Mouse (Mus musculus): ENCODE results near the gene Vcp.
A peak's percentile ranks its signal among the peaks of the same experiment; 100 is the strongest.
"Not testable (repeated sequence)": the region's sequence is repeated elsewhere in the genome, so short reads cannot be mapped to it uniquely, and the experiment has no call there.

Vcp gene

DNA sequence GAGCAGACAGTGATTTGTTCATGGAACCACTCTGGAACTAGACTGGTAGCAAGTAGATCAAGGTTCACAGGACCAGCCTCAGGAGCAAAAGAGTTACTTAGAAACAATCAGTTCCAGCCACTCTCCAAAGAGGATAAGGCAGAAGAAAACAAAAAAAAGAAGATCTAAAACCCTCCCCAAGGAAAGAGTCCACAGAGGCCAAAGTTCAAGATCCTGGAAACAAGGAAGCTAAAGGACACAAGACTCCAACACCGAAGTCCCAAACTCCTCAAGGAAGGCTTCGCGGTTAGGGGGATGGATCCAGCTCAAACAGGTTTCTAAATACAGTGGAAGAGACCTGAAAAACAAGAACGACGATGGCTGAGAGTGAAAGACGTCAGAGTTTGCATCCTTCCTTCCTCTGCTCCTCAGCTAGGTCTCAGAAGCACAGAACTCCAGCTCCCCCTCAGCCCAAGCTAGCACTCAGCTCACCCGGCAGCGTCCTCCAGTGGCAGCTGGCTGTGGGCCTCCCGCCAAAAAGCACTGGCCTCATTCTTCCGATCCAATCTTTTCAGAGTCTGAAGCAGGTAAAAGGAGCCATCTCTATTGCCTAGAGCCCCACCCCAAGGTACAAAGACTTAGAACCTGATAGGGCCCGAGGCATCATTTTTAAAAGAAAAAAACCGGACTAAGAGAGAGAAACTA, 2.6 kb upstream of the Vcp start:
- Histone ChIP-seq H3K9me3 (ENCODE audit: low read length) (no peaks in the 10 kb centered on the region), H3K27me3 (ENCODE audit: insufficient read depth, low read length) (no peaks in the 10 kb centered on the region), H3K36me3 (ENCODE audit: insufficient read depth, low read length) (peaks cover 63% of the 10 kb centered on the region), H3K4me1 (replicated peaks; ENCODE audit: low read depth, low read length) (peaks cover 49% of the 10 kb centered on the region), H3K4me3 (replicated peaks; ENCODE audit: low read length) (no peak overlapping the region)
- TF ChIP-seq NANOG (IDR thresholded peaks at IDR 0.05; ENCODE audit: borderline replicate concordance, low read length) (no peak), CTCF (conservative IDR thresholded peaks at IDR 0.05; ENCODE audit: low read length) (no peak), POU5F1 (IDR thresholded peaks at IDR 0.05; ENCODE audit: borderline replicate concordance, low read length) (no peak)

DNA sequence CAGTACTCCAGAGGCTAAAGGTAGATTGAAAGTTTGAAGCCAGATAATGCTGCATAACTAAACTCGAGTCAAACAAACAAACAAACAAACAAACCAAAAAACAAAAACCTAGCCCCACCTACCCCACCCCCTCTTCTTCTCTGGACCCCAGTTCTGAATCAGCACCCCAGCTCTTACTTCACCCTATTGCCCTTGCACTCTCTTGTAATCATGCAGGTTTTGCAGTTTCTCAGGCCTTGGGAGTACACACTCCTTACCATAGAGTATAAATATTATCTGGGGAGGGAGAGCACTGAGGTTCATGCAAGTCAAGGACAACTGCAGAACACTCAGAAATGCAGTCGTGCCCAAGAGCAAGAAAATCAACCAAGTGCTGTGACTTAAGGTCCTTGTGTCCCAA, 965 bp upstream of the Vcp start:
- Histone ChIP-seq H3K9me3 (ENCODE audit: low read length) (no peaks in the 10 kb centered on the region), H3K4me3 (replicated peaks; ENCODE audit: low read length) (no peak overlapping the region), H3K36me3 (ENCODE audit: insufficient read depth, low read length) (peaks cover 62% of the 10 kb centered on the region), H3K4me1 (replicated peaks; ENCODE audit: low read depth, low read length) (peaks cover 53% of the 10 kb centered on the region), H3K27me3 (ENCODE audit: insufficient read depth, low read length) (no peaks in the 10 kb centered on the region)
- TF ChIP-seq POU5F1 (IDR thresholded peaks at IDR 0.05; ENCODE audit: borderline replicate concordance, low read length) (no peak), NANOG (IDR thresholded peaks at IDR 0.05; ENCODE audit: borderline replicate concordance, low read length) (no peak), CTCF (conservative IDR thresholded peaks at IDR 0.05; ENCODE audit: low read length) (no peak)

DNA sequence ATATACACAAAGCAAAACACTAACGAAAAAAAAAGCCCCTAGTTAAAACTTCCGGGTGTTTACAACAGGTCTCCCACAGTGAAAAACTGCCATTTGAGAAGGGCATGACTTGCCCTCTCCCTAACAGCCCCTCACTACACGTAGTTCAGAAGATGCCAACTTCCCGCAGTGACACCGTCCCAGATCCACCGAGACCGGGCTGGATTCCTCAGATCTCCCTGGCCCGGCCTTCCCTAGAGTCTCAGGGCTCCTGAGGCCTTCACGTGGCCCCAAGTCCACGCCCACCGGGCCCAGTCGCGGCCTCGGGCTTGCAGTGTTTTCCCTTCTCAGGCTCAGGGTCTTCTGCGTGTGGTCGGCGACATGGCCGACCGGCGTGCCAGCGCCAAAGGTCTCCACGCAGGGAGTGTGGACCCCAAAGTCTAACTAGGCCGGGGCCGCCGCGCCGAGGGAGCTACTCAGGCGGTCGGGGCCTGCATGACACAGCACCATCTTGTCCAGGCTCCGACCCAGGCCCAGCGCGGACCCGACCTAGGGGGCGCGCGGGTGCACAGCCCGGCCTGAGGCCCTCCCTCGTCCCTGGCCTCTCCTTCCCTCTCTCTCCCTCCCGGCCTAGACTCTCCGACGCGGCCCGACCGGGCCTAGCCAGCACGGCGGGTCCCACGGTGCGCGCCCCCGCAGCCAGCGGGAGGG, 711 bp downstream of the Vcp start:
- Histone ChIP-seq H3K9me3 (ENCODE audit: low read length) (no peaks in the 10 kb centered on the region), H3K4me1 (replicated peaks; ENCODE audit: low read depth, low read length) (peaks cover 51% of the 10 kb centered on the region), H3K4me3 (replicated peaks; ENCODE audit: low read length) (peak overlapping the region; percentile 97), H3K36me3 (ENCODE audit: insufficient read depth, low read length) (peaks cover 64% of the 10 kb centered on the region), H3K27me3 (ENCODE audit: insufficient read depth, low read length) (no peaks in the 10 kb centered on the region)
- TF ChIP-seq NANOG (IDR thresholded peaks at IDR 0.05; ENCODE audit: borderline replicate concordance, low read length) (no peak), CTCF (conservative IDR thresholded peaks at IDR 0.05; ENCODE audit: low read length) (no peak), POU5F1 (IDR thresholded peaks at IDR 0.05; ENCODE audit: borderline replicate concordance, low read length) (no peak)

DNA sequence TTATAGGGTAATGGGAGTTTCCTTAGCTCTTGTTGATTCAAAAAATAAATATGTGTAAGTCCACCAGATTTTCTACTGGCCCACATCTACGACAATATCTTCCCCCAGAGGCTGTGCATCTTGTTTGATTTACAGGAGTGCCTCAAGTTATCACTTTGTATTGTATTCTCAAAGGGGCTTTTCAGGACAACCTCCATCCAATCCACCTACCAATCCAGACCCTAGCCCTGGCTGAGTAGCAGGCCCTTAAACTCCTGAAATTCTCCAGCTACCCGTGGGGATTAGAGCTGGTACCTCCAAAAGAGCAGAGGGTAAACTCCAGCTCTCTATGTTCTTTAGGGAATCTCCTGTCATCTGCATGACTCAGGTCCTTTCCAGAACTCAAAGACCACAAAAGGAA, 2.3 kb downstream of the Vcp start:
- no peak for TF ChIP-seq POU5F1 (IDR thresholded peaks at IDR 0.05; ENCODE audit: borderline replicate concordance, low read length)
- TF ChIP-seq CTCF (conservative IDR thresholded peaks at IDR 0.05; ENCODE audit: low read length) = no peak
- no peak for TF ChIP-seq NANOG (IDR thresholded peaks at IDR 0.05; ENCODE audit: borderline replicate concordance, low read length)
- Histone ChIP-seq H3K4me1 (replicated peaks; ENCODE audit: low read depth, low read length) (peaks cover 37% of the 10 kb centered on the region), H3K27me3 (ENCODE audit: insufficient read depth, low read length) (no peaks in the 10 kb centered on the region), H3K9me3 (ENCODE audit: low read length) (no peaks in the 10 kb centered on the region), H3K36me3 (ENCODE audit: insufficient read depth, low read length) (peaks cover 66% of the 10 kb centered on the region), H3K4me3 (replicated peaks; ENCODE audit: low read length) (peak overlapping the region; percentile 97)

DNA sequence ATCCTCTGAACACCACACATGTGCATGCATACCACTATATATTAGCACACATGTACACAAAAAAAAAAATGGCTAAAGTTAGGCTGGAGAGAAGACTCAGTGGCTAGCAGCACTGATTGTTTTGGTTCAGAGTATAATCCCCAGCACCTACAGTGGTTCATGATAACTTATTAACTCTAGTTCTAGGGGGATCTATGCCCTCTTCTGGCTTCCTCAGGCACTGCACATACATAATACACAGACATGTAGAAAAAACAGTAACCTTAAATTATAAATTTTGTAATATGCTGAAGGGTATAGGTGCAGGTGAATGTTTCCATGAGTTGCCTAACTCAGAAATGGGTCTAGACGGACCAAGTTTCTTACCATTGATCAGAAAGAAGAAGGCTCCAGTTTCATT, 12.0 kb downstream of the Vcp start:
- Histone ChIP-seq H3K36me3 (ENCODE audit: insufficient read depth, low read length) (peaks cover 100% of the 10 kb centered on the region), H3K4me1 (replicated peaks; ENCODE audit: low read depth, low read length) (peaks cover 28% of the 10 kb centered on the region), H3K9me3 (ENCODE audit: low read length) (no peaks in the 10 kb centered on the region), H3K27me3 (ENCODE audit: insufficient read depth, low read length) (no peaks in the 10 kb centered on the region), H3K4me3 (replicated peaks; ENCODE audit: low read length) (no peak overlapping the region)
- TF ChIP-seq CTCF (conservative IDR thresholded peaks at IDR 0.05; ENCODE audit: low read length) (peak; percentile 12; the same call in 1 of the 2 replicates), NANOG (IDR thresholded peaks at IDR 0.05; ENCODE audit: borderline replicate concordance, low read length) (no peak), POU5F1 (IDR thresholded peaks at IDR 0.05; ENCODE audit: borderline replicate concordance, low read length) (no peak)

DNA sequence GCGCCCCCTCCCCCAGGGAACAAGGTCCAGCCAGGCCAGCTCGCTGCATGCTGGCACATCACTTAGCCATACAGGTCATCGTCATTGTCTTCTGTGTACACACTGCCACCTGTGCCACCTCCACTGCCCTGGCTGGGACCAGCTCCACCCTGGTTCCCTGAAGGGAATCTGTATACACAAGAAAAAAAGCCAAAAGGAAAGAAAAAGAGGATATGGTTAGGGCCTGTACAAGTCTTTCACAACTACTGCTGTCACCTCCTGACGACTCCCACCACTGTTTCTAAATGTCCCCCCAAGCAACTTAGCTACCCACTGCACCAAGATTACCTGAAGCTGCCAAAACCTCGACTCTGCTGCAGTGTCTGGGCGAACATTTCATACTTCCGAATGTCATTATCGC, 19.8 kb downstream of the Vcp start:
- not testable (repeated sequence) for H3K4me3 ChIP-seq (replicated peaks; ENCODE audit: low read length); H3K4me1 ChIP-seq (replicated peaks; ENCODE audit: low read depth, low read length); H3K9me3 ChIP-seq (ENCODE audit: low read length); H3K27me3 ChIP-seq (ENCODE audit: insufficient read depth, low read length)
- peaks cover 74% of the 10 kb centered on the region for H3K36me3 ChIP-seq (ENCODE audit: insufficient read depth, low read length)

DNA sequence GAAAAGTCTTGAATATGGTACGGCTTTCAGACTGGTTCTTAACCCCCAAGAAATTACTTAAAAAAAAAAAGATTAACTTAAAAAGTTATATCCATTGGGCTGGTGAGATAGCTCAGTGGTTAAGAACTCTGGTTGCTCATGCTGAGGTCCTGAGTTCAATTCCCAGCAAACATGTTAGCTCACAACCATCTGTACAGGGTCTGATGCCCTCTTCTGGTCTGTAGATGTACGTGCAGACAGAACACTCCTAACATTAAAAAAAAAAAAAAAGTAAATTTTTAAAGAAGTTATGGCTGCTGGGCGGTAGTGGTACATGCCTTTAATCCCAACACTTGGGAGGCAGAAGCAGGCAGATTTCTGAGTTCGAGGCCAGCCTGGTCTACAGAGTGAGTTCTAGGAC, 22.2 kb downstream of the Vcp start:
- H3K4me1 ChIP-seq (replicated peaks; ENCODE audit: low read depth, low read length) = peaks cover 2% of the 10 kb centered on the region
- no peaks in the 10 kb centered on the region for H3K9me3 ChIP-seq (ENCODE audit: low read length)
- no peaks in the 10 kb centered on the region for H3K27me3 ChIP-seq (ENCODE audit: insufficient read depth, low read length)
- TF ChIP-seq POU5F1 (IDR thresholded peaks at IDR 0.05; ENCODE audit: borderline replicate concordance, low read length) (no peak), CTCF (conservative IDR thresholded peaks at IDR 0.05; ENCODE audit: low read length) (peak; percentile 36), NANOG (IDR thresholded peaks at IDR 0.05; ENCODE audit: borderline replicate concordance, low read length) (no peak)
- H3K4me3 ChIP-seq (replicated peaks; ENCODE audit: low read length) = no peak overlapping the region
- peaks cover 50% of the 10 kb centered on the region for H3K36me3 ChIP-seq (ENCODE audit: insufficient read depth, low read length)

DNA sequence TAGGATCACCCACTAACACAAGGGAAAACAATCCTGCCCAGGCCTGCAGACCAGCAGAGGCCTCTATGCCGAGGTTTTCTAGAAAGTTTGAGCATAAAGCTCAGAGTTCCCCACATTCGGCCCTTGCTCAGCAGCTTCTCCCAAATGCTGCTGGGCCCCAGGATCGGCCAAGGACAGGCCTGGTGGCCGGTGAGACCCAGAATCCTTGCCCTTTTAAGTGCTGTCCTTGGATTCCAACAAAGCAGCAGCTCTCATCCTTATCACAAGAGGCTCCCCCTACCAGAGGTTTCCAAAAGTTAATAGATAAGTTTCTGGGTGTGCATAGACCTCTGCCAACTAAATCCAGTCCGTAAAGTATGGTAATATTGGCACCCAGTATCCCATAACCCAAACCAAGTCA, 26.4 kb downstream of the Vcp start:
- H3K4me1 ChIP-seq (replicated peaks; ENCODE audit: low read depth, low read length) = no peaks in the 10 kb centered on the region
- no peak for TF ChIP-seq CTCF (conservative IDR thresholded peaks at IDR 0.05; ENCODE audit: low read length)
- TF ChIP-seq POU5F1 (IDR thresholded peaks at IDR 0.05; ENCODE audit: borderline replicate concordance, low read length) = no peak
- no peak for TF ChIP-seq NANOG (IDR thresholded peaks at IDR 0.05; ENCODE audit: borderline replicate concordance, low read length)
- peaks cover 15% of the 10 kb centered on the region for H3K36me3 ChIP-seq (ENCODE audit: insufficient read depth, low read length)
- no peaks in the 10 kb centered on the region for H3K9me3 ChIP-seq (ENCODE audit: low read length)
- peaks cover 14% of the 10 kb centered on the region for H3K27me3 ChIP-seq (ENCODE audit: insufficient read depth, low read length)
- H3K4me3 ChIP-seq (replicated peaks; ENCODE audit: low read length) = no peak overlapping the region

DNA sequence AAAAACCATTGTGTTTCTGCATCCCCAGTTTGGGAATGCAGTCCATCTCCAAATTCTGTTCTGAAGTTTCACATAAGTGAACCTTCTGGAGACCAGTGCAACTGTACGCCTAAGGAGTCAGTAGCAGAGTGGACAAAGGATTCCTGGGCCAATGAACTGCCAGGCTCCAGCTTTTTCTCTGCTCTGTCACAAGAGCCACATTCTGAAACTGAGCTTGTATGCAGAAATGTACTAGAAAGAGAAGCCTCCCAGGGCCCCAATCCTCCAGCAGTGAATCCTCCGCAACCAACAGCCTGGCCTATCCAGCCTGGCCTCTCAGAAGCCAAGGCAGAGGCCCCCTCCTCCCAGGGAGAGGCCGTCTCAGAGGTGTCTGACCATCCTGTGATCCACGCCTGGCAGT, 27.4 kb downstream of the Vcp start:
- TF ChIP-seq CTCF (conservative IDR thresholded peaks at IDR 0.05; ENCODE audit: low read length) (no peak), NANOG (IDR thresholded peaks at IDR 0.05; ENCODE audit: borderline replicate concordance, low read length) (no peak), POU5F1 (IDR thresholded peaks at IDR 0.05; ENCODE audit: borderline replicate concordance, low read length) (no peak)
- no peaks in the 10 kb centered on the region for H3K9me3 ChIP-seq (ENCODE audit: low read length)
- no peaks in the 10 kb centered on the region for H3K4me1 ChIP-seq (replicated peaks; ENCODE audit: low read depth, low read length)

More for the DNA sequence above, 27.4 kb downstream of the Vcp start:
- Histone ChIP-seq H3K27me3 (ENCODE audit: insufficient read depth, low read length) (peaks cover 14% of the 10 kb centered on the region), H3K36me3 (ENCODE audit: insufficient read depth, low read length) (peaks cover 6% of the 10 kb centered on the region; the same call in 1 of the 2 replicates), H3K4me3 (replicated peaks; ENCODE audit: low read length) (no peak overlapping the region)

Data from E14TG2a.4 (cell line).